Mouse (Mus musculus) midbrain, embryonic 10.5 days (tissue): ENCODE measurements at regions not wholly inside any gene's neighbourhood (a gene's known extent, or its start where the extent isn't known, plus 50 kb on each side); places are given as distances from the start of the nearest gene placed in this dataset.

Source experiments
- DNase-seq: peaks from one replicate; pipeline ENCODE4 v3.0.0-alpha.2; 2017; ENCODE audit warnings: low spot score
- H3K27ac ChIP-seq: fragments of 300-500 bp; sonication (generic); replicated peaks from 2 replicates; pipeline ENCODE4 v1.5.1; 2016; ENCODE audit warnings: mild to moderate bottlenecking
- H3K27me3 ChIP-seq: fragments of 300-500 bp; sonication (generic); 2 replicates; pipeline ENCODE4 v1.6.1; 2016; ENCODE audit warnings: low read depth, mild to moderate bottlenecking; ENCODE audit not compliant: poor library complexity, severe bottlenecking
- H3K36me3 ChIP-seq: fragments of 300-500 bp; sonication (generic); 2 replicates; pipeline ENCODE4 v1.6.1; 2016; ENCODE audit warnings: mild to moderate bottlenecking, moderate library complexity
- H3K4me1 ChIP-seq: fragments of 300-500 bp; sonication (generic); 2 replicates; pipeline ENCODE4 v1.6.1; 2016
- H3K4me3 ChIP-seq: fragments of 300-500 bp; sonication (generic); 2 replicates; pipeline ENCODE4 v1.5.1; 2016; ENCODE audit warnings: mild to moderate bottlenecking, moderate library complexity
- H3K9me3 ChIP-seq: fragments of 300-500 bp; sonication (generic); replicated peaks from 2 replicates; pipeline ENCODE4 v1.6.1; 2016; ENCODE audit warnings: mild to moderate bottlenecking
- WGBS: fragments of 180-500 bp; shearing (Covaris S2); methylation state at CpG from one replicate; pipeline ENCODE4 v1.1.7; 2016; 5-methylcytosine and 5-hydroxymethylcytosine counted together

- H3K27me3 ChIP-seq = no peaks in the 10 kb centered on the region
- 90% methylated on average over 2 of the region's 2 CpGs for WGBS
- DNase-seq = no peak
- H3K27ac ChIP-seq = no peak overlapping the region
- H3K9me3 ChIP-seq = no peaks in the 10 kb centered on the region
- no peak overlapping the region for H3K4me3 ChIP-seq
- no peaks in the 10 kb centered on the region for H3K36me3 ChIP-seq
- H3K4me1 ChIP-seq = 0 out of 2 replicates have a peak, but pooled peaks cover 3% of the 10 kb centered on the region
Measured at GRCm38 (mm10) chr4:131293560-131293959, 349.4 kb downstream of the Matn1 start.

- Histone ChIP-seq H3K4me3 (no peak overlapping the region), H3K4me1 (peaks cover 6% of the 10 kb centered on the region; the same call in 1 of the 2 replicates), H3K9me3 (no peaks in the 10 kb centered on the region), H3K36me3 (no peaks in the 10 kb centered on the region), H3K27me3 (no peaks in the 10 kb centered on the region), H3K27ac (no peak overlapping the region)
- DNase-seq = no peak
- 84% methylated on average over 14 of the region's 14 CpGs for WGBS
Measured at GRCm38 (mm10) chr4:131298011-131298674, 354.0 kb downstream of the Matn1 start.

GRCm38 (mm10) chr4:131303936-131304335 is 359.8 kb downstream of the Matn1 start:
- Histone ChIP-seq H3K4me3 (no peak overlapping the region), H3K9me3 (no peaks in the 10 kb centered on the region), H3K27me3 (no peaks in the 10 kb centered on the region), H3K4me1 (peaks cover 16% of the 10 kb centered on the region), H3K36me3 (no peaks in the 10 kb centered on the region), H3K27ac (no peak overlapping the region)
- 73% methylated on average over 3 of the region's 3 CpGs for WGBS
- no peak for DNase-seq

- H3K36me3 ChIP-seq = no peaks in the 10 kb centered on the region
- no peaks in the 10 kb centered on the region for H3K27me3 ChIP-seq
- WGBS = 84% methylated on average over 12 of the region's 12 CpGs
- H3K27ac ChIP-seq = no peak overlapping the region
- no peak for DNase-seq
- peaks cover 14% of the 10 kb centered on the region for H3K4me1 ChIP-seq
- H3K9me3 ChIP-seq = no peaks in the 10 kb centered on the region
- no peak overlapping the region for H3K4me3 ChIP-seq
Measured at GRCm38 (mm10) chr4:131304361-131304777, 360.2 kb downstream of the Matn1 start.

GRCm38 (mm10) chr4:131314231-131314630 is 370.0 kb downstream of the Matn1 start:
- Histone ChIP-seq H3K27me3 (no peaks in the 10 kb centered on the region), H3K27ac (no peak overlapping the region), H3K4me3 (no peak overlapping the region), H3K9me3 (no peaks in the 10 kb centered on the region), H3K4me1 (peaks cover 8% of the 10 kb centered on the region; the same call in 1 of the 2 replicates), H3K36me3 (no peaks in the 10 kb centered on the region)
- no peak for DNase-seq
- 72% methylated on average over 3 of the region's 3 CpGs for WGBS

GRCm38 (mm10) chr4:131316041-131316440 is 371.9 kb downstream of the Matn1 start:
- 85% methylated on average over 3 of the region's 3 CpGs for WGBS
- H3K9me3 ChIP-seq = no peaks in the 10 kb centered on the region
- H3K4me1 ChIP-seq = 0 out of 2 replicates have a peak, but pooled peaks cover 2% of the 10 kb centered on the region

GRCm38 (mm10) chr4:131322323-131322722 is 378.1 kb downstream of the Matn1 start:
- Histone ChIP-seq H3K4me1 (0 out of 2 replicates have a peak, but pooled peaks cover 2% of the 10 kb centered on the region), H3K4me3 (no peak overlapping the region), H3K27ac (no peak overlapping the region), H3K36me3 (no peaks in the 10 kb centered on the region), H3K9me3 (no peaks in the 10 kb centered on the region), H3K27me3 (no peaks in the 10 kb centered on the region)
- 82% methylated on average over 5 of the region's 5 CpGs for WGBS
- no peak for DNase-seq

More at GRCm38 (mm10) chr4:131316041-131316440, 371.9 kb downstream of the Matn1 start:
- H3K27me3 ChIP-seq = no peaks in the 10 kb centered on the region
- no peak for DNase-seq
- no peak overlapping the region for H3K4me3 ChIP-seq
- H3K36me3 ChIP-seq = no peaks in the 10 kb centered on the region
- H3K27ac ChIP-seq = no peak overlapping the region

- no peak for DNase-seq
- Histone ChIP-seq H3K27ac (no peak overlapping the region), H3K36me3 (no peaks in the 10 kb centered on the region), H3K4me1 (peaks cover 3% of the 10 kb centered on the region; the same call in 1 of the 2 replicates), H3K27me3 (no peaks in the 10 kb centered on the region), H3K4me3 (no peak overlapping the region), H3K9me3 (no peaks in the 10 kb centered on the region)
- WGBS = 82% methylated on average over 3 of the region's 3 CpGs
Measured at GRCm38 (mm10) chr4:131324486-131324885, 380.3 kb downstream of the Matn1 start.

GRCm38 (mm10) chr4:131325200-131325599 is 381.0 kb downstream of the Matn1 start:
- Histone ChIP-seq H3K27ac (no peak overlapping the region), H3K4me3 (no peak overlapping the region), H3K27me3 (no peaks in the 10 kb centered on the region), H3K9me3 (no peaks in the 10 kb centered on the region), H3K36me3 (no peaks in the 10 kb centered on the region), H3K4me1 (peaks cover 4% of the 10 kb centered on the region; the same call in 1 of the 2 replicates)
- no peak for DNase-seq
- WGBS = 91% methylated on average over 11 of the region's 11 CpGs

GRCm38 (mm10) chr4:131325609-131326008 is 381.4 kb downstream of the Matn1 start:
- Histone ChIP-seq H3K27ac (no peak overlapping the region), H3K9me3 (no peaks in the 10 kb centered on the region), H3K4me3 (no peak overlapping the region), H3K36me3 (no peaks in the 10 kb centered on the region), H3K4me1 (peaks cover 4% of the 10 kb centered on the region; the same call in 1 of the 2 replicates), H3K27me3 (no peaks in the 10 kb centered on the region)
- DNase-seq = no peak
- WGBS = 92% methylated on average over 3 of the region's 3 CpGs

GRCm38 (mm10) chr4:131329398-131329797 is 385.2 kb downstream of the Matn1 start:
- Histone ChIP-seq H3K27ac (no peak overlapping the region), H3K4me1 (peaks cover 4% of the 10 kb centered on the region; the same call in 1 of the 2 replicates)
- 72% methylated on average over 5 of the region's 5 CpGs for WGBS

GRCm38 (mm10) chr4:131331646-131332045 is 387.5 kb downstream of the Matn1 start:
- no peak for DNase-seq
- Histone ChIP-seq H3K4me1 (peaks cover 4% of the 10 kb centered on the region; the same call in 1 of the 2 replicates), H3K36me3 (no peaks in the 10 kb centered on the region), H3K27ac (no peak overlapping the region), H3K27me3 (no peaks in the 10 kb centered on the region), H3K9me3 (no peaks in the 10 kb centered on the region), H3K4me3 (no peak overlapping the region)
- 93% methylated on average over 4 of the region's 4 CpGs for WGBS

More at GRCm38 (mm10) chr4:131329398-131329797, 385.2 kb downstream of the Matn1 start:
- Histone ChIP-seq H3K9me3 (no peaks in the 10 kb centered on the region), H3K27me3 (no peaks in the 10 kb centered on the region), H3K36me3 (no peaks in the 10 kb centered on the region), H3K4me3 (no peak overlapping the region)
- DNase-seq = no peak

- H3K4me1 ChIP-seq = peaks cover 10% of the 10 kb centered on the region
- H3K27ac ChIP-seq = no peak overlapping the region
- no peaks in the 10 kb centered on the region for H3K36me3 ChIP-seq
- H3K9me3 ChIP-seq = no peaks in the 10 kb centered on the region
- no peak for DNase-seq
- no peaks in the 10 kb centered on the region for H3K27me3 ChIP-seq
- no peak overlapping the region for H3K4me3 ChIP-seq
- 92% methylated on average over 3 of the region's 3 CpGs for WGBS
Measured at GRCm38 (mm10) chr4:131336801-131337200, 392.6 kb downstream of the Matn1 start.
